Mouse (Mus musculus): ENCODE results near the gene St6gal1. TPM values are rescaled to one million over a fixed set of nuclear protein-coding genes. Genes with fewer than 3 reads are reported as not detected.

The St6gal1 gene
- polyA plus RNA-seq, 1 experiment from 2014 or later: 39.9 TPM

GRCm38 (mm10) chr16:23191560-23192242 is 32.8 kb upstream of the St6gal1 start:
- no peaks in the 10 kb centered on the region for H3K27me3 ChIP-seq
- ATAC-seq (ENCODE audit: low FRiP score, low read depth): no peak
- no peaks in the 10 kb centered on the region for H3K4me1 ChIP-seq
- H3K4me2 ChIP-seq (replicated peaks): no peak overlapping the region
- H3K9me3 ChIP-seq: no peaks in the 10 kb centered on the region
- no peak overlapping the region for H3K4me3 ChIP-seq
- WGBS: 88% methylated on average over 9 of the region's 9 CpGs
- no peaks in the 10 kb centered on the region for H3K36me3 ChIP-seq
- H3K27ac ChIP-seq (replicated peaks): no peak overlapping the region
- H3K9ac ChIP-seq (replicated peaks): no peak overlapping the region

DNA sequence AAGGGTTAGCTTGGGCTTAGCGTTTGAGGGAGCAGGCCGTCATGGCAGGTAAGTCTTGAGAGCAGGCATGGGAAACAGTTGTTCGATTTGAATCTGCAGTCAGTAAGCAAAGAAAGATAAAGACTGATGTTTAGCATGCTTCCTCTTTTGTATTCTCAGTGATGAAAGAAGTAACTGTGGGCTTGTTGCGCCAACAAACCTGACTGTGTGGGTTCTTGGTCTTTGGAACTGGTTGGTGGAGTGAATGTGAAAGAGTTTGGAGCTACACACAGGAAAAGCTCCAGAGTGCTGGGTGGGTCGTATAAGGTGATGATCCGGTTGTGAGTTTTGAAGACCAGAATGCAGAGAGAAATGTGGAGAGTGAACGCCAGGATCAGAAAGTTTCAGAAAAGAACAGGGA is 28.9 kb upstream of the St6gal1 start:
- no peak overlapping the region for H3K4me3 ChIP-seq
- no peak for ATAC-seq (ENCODE audit: low FRiP score, low read depth)
- H3K4me2 ChIP-seq (replicated peaks): no peak overlapping the region
- no peak overlapping the region for H3K9ac ChIP-seq (replicated peaks)
- WGBS: 87% methylated on average over 7 of the region's 7 CpGs
- no peaks in the 10 kb centered on the region for H3K9me3 ChIP-seq
- H3K27me3 ChIP-seq: no peaks in the 10 kb centered on the region
- H3K36me3 ChIP-seq: no peaks in the 10 kb centered on the region
- no peak overlapping the region for H3K27ac ChIP-seq (replicated peaks)
- H3K4me1 ChIP-seq: no peaks in the 10 kb centered on the region

DNA sequence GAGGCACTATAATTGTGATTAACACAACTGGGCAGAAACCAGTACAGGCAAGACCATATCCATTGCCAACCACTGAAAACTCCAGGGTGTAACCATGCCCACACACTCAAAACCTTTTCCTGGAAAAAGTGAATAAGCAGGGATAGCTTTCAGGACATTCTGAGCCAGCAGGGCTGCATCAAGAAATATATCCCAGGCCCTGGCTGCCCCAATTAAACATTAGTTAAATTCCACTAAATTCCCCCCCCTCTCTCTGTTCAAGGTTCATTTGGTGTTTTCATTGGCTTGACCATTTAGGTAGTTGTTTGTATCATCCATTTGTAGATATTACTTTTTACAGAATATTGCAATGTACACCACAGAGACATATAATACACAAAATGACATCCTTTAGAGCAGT is 28.2 kb upstream of the St6gal1 start:
- Histone ChIP-seq H3K9me3 (no peaks in the 10 kb centered on the region), H3K4me2 (replicated peaks) (no peak overlapping the region), H3K27me3 (no peaks in the 10 kb centered on the region), H3K9ac (replicated peaks) (no peak overlapping the region), H3K27ac (replicated peaks) (no peak overlapping the region), H3K36me3 (no peaks in the 10 kb centered on the region), H3K4me3 (no peak overlapping the region), H3K4me1 (no peaks in the 10 kb centered on the region)
- ATAC-seq (ENCODE audit: low FRiP score, low read depth): no peak

- ATAC-seq (ENCODE audit: low FRiP score, low read depth): no peak
- Histone ChIP-seq H3K27ac (replicated peaks) (no peak overlapping the region), H3K27me3 (no peaks in the 10 kb centered on the region), H3K4me3 (no peak overlapping the region), H3K36me3 (no peaks in the 10 kb centered on the region), H3K9me3 (no peaks in the 10 kb centered on the region), H3K4me2 (replicated peaks) (no peak overlapping the region), H3K9ac (replicated peaks) (no peak overlapping the region), H3K4me1 (no peaks in the 10 kb centered on the region)
- 92% methylated on average over 6 of the region's 6 CpGs for WGBS
Measured at GRCm38 (mm10) chr16:23196791-23197190, 27.7 kb upstream of the St6gal1 start.

- Histone ChIP-seq H3K9me3 (no peaks in the 10 kb centered on the region), H3K4me2 (replicated peaks) (no peak overlapping the region), H3K36me3 (no peaks in the 10 kb centered on the region), H3K27ac (replicated peaks) (no peak overlapping the region), H3K4me3 (no peak overlapping the region), H3K4me1 (no peaks in the 10 kb centered on the region), H3K9ac (replicated peaks) (no peak overlapping the region), H3K27me3 (no peaks in the 10 kb centered on the region)
- ATAC-seq (ENCODE audit: low FRiP score, low read depth): no peak
Measured at GRCm38 (mm10) chr16:23201498-23201897, 23.0 kb upstream of the St6gal1 start.

GRCm38 (mm10) chr16:23214314-23214713 is 10.2 kb upstream of the St6gal1 start:
- no peak overlapping the region for H3K4me3 ChIP-seq
- 85% methylated on average over 7 of the region's 7 CpGs for WGBS
- no peak overlapping the region for H3K9ac ChIP-seq (replicated peaks)
- H3K36me3 ChIP-seq: no peaks in the 10 kb centered on the region
- H3K9me3 ChIP-seq: no peaks in the 10 kb centered on the region
- no peaks in the 10 kb centered on the region for H3K27me3 ChIP-seq
- no peak for ATAC-seq (ENCODE audit: low FRiP score, low read depth)
- H3K4me1 ChIP-seq: no peaks in the 10 kb centered on the region
- H3K27ac ChIP-seq (replicated peaks): no peak overlapping the region
- no peak overlapping the region for H3K4me2 ChIP-seq (replicated peaks)

- no peaks in the 10 kb centered on the region for H3K9me3 ChIP-seq
- 87% methylated on average over 5 of the region's 5 CpGs for WGBS
- no peak overlapping the region for H3K4me2 ChIP-seq (replicated peaks)
- H3K36me3 ChIP-seq: no peaks in the 10 kb centered on the region
- no peak for ATAC-seq (ENCODE audit: low FRiP score, low read depth)
- no peaks in the 10 kb centered on the region for H3K4me1 ChIP-seq
- no peaks in the 10 kb centered on the region for H3K27me3 ChIP-seq
- no peak overlapping the region for H3K4me3 ChIP-seq
- H3K27ac ChIP-seq (replicated peaks): no peak overlapping the region
- no peak overlapping the region for H3K9ac ChIP-seq (replicated peaks)
Measured at GRCm38 (mm10) chr16:23215241-23215900, 9.2 kb upstream of the St6gal1 start.

DNA sequence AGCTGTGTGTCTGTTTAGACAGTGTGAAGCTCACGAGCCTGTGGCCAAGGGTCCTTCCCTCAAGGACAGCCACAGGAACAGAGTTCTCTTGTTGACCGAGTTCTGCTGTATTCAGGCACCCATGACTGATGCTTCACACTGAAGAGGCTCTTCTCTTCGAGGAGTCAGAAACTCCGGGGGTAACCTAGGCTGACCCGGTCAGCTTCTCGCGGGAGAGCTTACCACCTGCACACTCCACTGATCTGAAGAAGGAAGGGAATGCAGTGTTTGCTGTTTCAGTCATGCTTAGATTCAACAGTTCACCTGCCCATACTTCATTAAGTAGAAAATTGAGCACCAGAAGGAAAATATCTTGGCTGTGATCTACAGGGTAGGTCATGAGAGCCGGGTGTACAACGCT is 8.2 kb upstream of the St6gal1 start:
- no peak overlapping the region for H3K9ac ChIP-seq (replicated peaks)
- ATAC-seq (ENCODE audit: low FRiP score, low read depth): no peak
- H3K27ac ChIP-seq (replicated peaks): no peak overlapping the region
- no peaks in the 10 kb centered on the region for H3K36me3 ChIP-seq
- no peaks in the 10 kb centered on the region for H3K9me3 ChIP-seq
- 84% methylated on average over 9 of the region's 9 CpGs for WGBS
- H3K27me3 ChIP-seq: no peaks in the 10 kb centered on the region
- H3K4me2 ChIP-seq (replicated peaks): no peak overlapping the region
- H3K4me1 ChIP-seq: no peaks in the 10 kb centered on the region
- no peak overlapping the region for H3K4me3 ChIP-seq

DNA sequence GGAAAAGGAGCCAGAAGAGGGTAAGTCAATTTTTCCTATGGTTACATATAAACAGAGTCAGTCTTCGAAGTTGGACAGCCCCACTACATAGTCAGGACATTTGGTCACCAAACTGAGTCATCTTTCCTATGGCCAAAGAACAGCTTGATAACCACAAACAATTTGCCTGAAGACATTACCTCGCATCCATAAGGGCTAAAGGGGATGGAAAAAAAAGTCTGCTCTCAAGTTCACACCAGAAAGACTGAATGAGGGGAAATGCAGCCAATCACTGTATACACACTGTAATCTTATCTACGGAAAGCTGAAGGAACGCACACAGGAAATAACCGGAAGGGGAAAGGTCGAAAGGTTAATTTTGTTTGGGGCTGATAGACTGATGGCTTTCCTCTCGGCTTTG is 6.2 kb upstream of the St6gal1 start:
- Histone ChIP-seq H3K27me3 (0 out of 2 replicates have a peak, but pooled peaks cover 1% of the 10 kb centered on the region), H3K4me3 (no peak overlapping the region), H3K9me3 (no peaks in the 10 kb centered on the region), H3K4me2 (replicated peaks) (no peak overlapping the region), H3K36me3 (no peaks in the 10 kb centered on the region), H3K27ac (replicated peaks) (no peak overlapping the region), H3K4me1 (no peaks in the 10 kb centered on the region), H3K9ac (replicated peaks) (no peak overlapping the region)
- 83% methylated on average over 7 of the region's 7 CpGs for WGBS
- no peak for ATAC-seq (ENCODE audit: low FRiP score, low read depth)

DNA sequence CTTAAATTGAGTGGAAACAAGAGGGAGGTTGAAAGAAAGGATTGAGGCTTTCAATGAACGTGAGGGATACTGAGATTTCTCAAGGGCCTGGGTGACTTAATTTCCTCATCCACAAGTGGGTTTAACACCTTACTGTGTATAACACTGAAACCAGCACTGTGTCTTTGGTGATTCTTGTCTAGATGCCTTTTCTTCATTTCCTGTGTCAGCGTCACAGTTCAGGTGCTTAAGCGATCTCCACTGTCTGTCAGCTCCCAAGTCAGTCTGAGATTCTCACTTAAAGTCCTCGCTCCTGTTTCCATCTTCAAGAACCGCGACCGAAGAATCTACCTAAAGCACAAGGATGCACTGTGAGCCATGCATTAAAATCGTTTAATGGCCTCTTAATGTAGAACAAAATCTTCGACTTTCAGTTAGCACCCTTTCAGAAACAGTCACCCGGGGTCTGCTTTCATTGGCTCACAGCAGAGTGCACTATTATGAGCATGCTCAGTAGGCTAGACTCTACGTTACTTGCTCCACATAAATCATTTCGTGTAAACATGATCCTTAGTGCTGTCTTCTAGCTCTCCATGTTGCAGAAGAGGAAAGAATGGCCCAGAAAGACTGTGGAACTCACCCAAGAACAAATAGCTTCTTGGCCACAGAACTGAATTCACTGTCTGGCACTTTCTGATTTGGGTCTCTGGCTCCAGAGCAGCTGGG is 1.2 kb upstream of the St6gal1 start:
- 74% methylated on average over 12 of the region's 12 CpGs for WGBS
- H3K27ac ChIP-seq (replicated peaks): no peak overlapping the region
- H3K9ac ChIP-seq (replicated peaks): no peak overlapping the region
- ATAC-seq (ENCODE audit: low FRiP score, low read depth): no peak
- no peaks in the 10 kb centered on the region for H3K36me3 ChIP-seq
- H3K27me3 ChIP-seq: 0 out of 2 replicates have a peak, but pooled peaks cover 8% of the 10 kb centered on the region
- no peak overlapping the region for H3K4me3 ChIP-seq
- H3K4me1 ChIP-seq: peaks cover 24% of the 10 kb centered on the region
- H3K4me2 ChIP-seq (replicated peaks): peak overlapping the region; percentile 88; the same call in 1 of the 2 replicates
- no peaks in the 10 kb centered on the region for H3K9me3 ChIP-seq

DNA sequence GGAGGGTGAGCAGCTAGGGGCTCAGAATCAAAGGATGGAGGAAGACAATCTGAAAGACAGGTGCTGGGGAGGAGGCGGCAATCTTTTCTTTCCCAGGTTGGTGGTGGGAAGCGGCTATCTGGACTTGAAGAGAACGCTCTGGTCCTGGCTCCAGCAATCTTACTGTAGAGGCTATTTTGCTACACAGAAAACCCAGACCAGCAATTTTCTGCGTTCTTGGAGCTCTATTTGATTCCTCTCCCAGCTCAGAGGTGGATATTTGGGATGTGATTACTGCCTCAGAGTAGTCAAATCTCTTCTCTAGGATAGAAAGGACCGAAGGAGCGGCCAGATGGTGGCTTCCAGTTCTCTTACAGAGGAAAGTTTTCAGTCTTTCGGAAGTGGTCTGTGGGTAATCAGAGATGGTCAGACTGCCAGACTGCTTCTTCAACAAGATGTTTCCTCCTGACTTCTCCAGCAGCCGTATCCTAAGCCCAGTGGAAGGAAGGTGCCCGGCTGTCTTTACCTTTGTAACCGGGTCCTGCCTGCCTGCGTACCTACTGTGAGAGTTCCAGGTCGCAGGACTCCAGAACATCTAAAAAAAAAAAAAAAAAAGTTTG is 570 bp upstream of the St6gal1 start:
- H3K36me3 ChIP-seq: no peaks in the 10 kb centered on the region
- H3K9me3 ChIP-seq: no peaks in the 10 kb centered on the region
- no peak overlapping the region for H3K27ac ChIP-seq (replicated peaks)
- 0 out of 2 replicates have a peak, but pooled peaks cover 8% of the 10 kb centered on the region for H3K27me3 ChIP-seq
- peak overlapping the region; percentile 88 for H3K4me2 ChIP-seq (replicated peaks)
- 34% methylated on average over 12 of the region's 12 CpGs for WGBS
- H3K9ac ChIP-seq (replicated peaks): no peak overlapping the region; the same call in 1 of the 2 replicates
- H3K4me1 ChIP-seq: peaks cover 24% of the 10 kb centered on the region
- H3K4me3 ChIP-seq: peak overlapping the region; percentile 78
- no peak for ATAC-seq (ENCODE audit: low FRiP score, low read depth)
